Comparison of ENCODE assay signal across 9 mouse cellular contexts in the genomic region with DNA sequence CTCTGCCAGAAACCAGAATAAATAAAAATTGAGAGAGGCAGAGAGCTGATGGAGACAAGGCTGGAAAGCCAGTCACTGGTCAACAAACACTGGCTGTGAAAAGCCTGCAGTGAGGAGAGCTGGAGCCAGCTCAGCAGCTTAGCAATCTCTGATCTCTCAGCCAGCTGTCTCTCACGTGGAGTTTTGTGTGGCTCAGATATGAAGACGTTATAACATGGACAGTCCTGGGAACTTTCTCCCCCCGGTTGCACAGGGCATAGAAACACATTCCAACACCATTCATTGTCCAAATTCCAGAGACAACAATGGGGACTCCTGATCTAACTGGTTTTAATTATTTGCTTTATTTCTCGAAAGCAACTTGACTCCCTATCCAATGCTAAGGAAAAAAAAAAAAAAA. TPM values are rescaled to one million over a fixed set of nuclear protein-coding genes. Genes with fewer than 3 reads are reported as not detected.
DNase-seq lines count a peak whose midpoint lies in the region; ATAC-seq lines count a peak whose summit lies in the region.
"Had no signal": no experiment of that assay in that cellular context is flagged by ENCODE, and none has a peak within 500 bp of the region (broad histone marks: within the 10 kb centered on the region; RNA-seq: fewer than 3 reads in every experiment).

No protein-coding gene starts in this region.

- WGBS in kidney, embryonic 14.5 days = 16% methylated on average over 4 of the region's 4 CpGs
- WGBS in hindbrain, embryonic 13.5 days = under 1% methylated on average over 4 of the region's 4 CpGs

- 0 out of 2 replicates have a peak, but pooled peaks cover 5% of the 10 kb centered on the region for H3K4me1 ChIP-seq in kidney, embryonic 14.5 days (ENCODE audit: control insufficient read depth, insufficient read depth, low read length)
- H3K4me1 ChIP-seq in hindbrain, embryonic 13.5 days (replicated peaks) = peaks cover 24% of the 10 kb centered on the region

- no peaks in the 10 kb centered on the region for H3K9me3 ChIP-seq in kidney, embryonic 14.5 days (ENCODE audit: control insufficient read depth, low read length)
- no peaks in the 10 kb centered on the region for H3K9me3 ChIP-seq in hindbrain, embryonic 13.5 days

- no peak overlapping the region for H3K4me3 ChIP-seq in kidney, embryonic 14.5 days (ENCODE audit: low read length)
- peak overlapping the region; percentile 64 for H3K4me3 ChIP-seq in hindbrain, embryonic 13.5 days

- no peaks in the 10 kb centered on the region for H3K36me3 ChIP-seq in kidney, embryonic 14.5 days (ENCODE audit: control insufficient read depth, insufficient read depth, low read length)
- no peaks in the 10 kb centered on the region for H3K36me3 ChIP-seq in hindbrain, embryonic 13.5 days

- no peak for ATAC-seq in kidney, embryonic 14.5 days (ENCODE audit: low FRiP score, low TSS enrichment)
- ATAC-seq in hindbrain, embryonic 13.5 days (ENCODE audit: low FRiP score) = no peak
- ATAC-seq: liver, postnatal 0 days had no signal

- H3K27me3 ChIP-seq in kidney, embryonic 14.5 days (ENCODE audit: control insufficient read depth, insufficient read depth, low read length) = 0 out of 2 replicates have a peak, but pooled peaks cover 4% of the 10 kb centered on the region
- H3K27me3 ChIP-seq in hindbrain, embryonic 13.5 days = 0 out of 2 replicates have a peak, but pooled peaks cover 3% of the 10 kb centered on the region

- no peak overlapping the region for H3K27ac ChIP-seq in kidney, embryonic 14.5 days (ENCODE audit: low read depth, low read length)
- H3K27ac ChIP-seq in hindbrain, embryonic 13.5 days = peak overlapping the region; percentile 94

- no peak for DNase-seq in kidney, postnatal 25 days
- DNase-seq in embryo, embryonic 9.5 days (ENCODE audit: extremely low spot score) = peak; percentile 32
- peak; percentile 37 for DNase-seq in neural tube, embryonic 10.5 days (ENCODE audit: extremely low spot score, low spot score)
- DNase-seq in layer of hippocampus, postnatal 14 days (ENCODE audit: low spot score in 2 of 2) = no peak
- no peak for DNase-seq in right cerebral cortex, adult 2 months (ENCODE audit: low spot score in 2 of 2)
- no peak for DNase-seq in urinary bladder, postnatal 14 days (ENCODE audit: low spot score)
- DNase-seq: liver, postnatal 0 days had no signal

- no peak overlapping the region for H3K9ac ChIP-seq in kidney, embryonic 14.5 days (ENCODE audit: low read depth, low read length)
- H3K9ac ChIP-seq in hindbrain, embryonic 13.5 days = peak overlapping the region; percentile 63
- H3K9ac ChIP-seq: liver, postnatal 0 days had no signal

- H3K4me2 ChIP-seq in kidney, embryonic 14.5 days (replicated peaks; ENCODE audit: low read depth, low read length) = peak overlapping the region; percentile 95; the same call in 1 of the 2 replicates
- peak overlapping the region; percentile 75 for H3K4me2 ChIP-seq in hindbrain, embryonic 13.5 days

RNA-seq across cellular contexts. Expression of a gene that starts 2.2 kb away (rescaled TPM):
- polyA plus RNA-seq in kidney, embryonic 14.5 days (2014; fragmentation: Nextera tagmentation; extraction: Ambion mirVana) = 4.7 and 6.6 TPM in 2 replicates
- polyA plus RNA-seq in hindbrain, embryonic 13.5 days (2015; fragmentation: Nextera tagmentation; extraction: Ambion mirVana) = 12.8 and 13.7 TPM in 2 replicates
- 10 to 100 TPM; 34.6 to 38.5 TPM for total RNA-seq in layer of hippocampus, postnatal 14 days (2021)

Comparison
In these comparisons a context has a peak if more than half of its experiments do, and no peak if none do; other contexts are left out.
1. DNase-seq: peak in embryo, embryonic 9.5 days (single experiment) and neural tube, embryonic 10.5 days (single experiment); none in kidney, postnatal 25 days (0 of 2), layer of hippocampus, postnatal 14 days (0 of 2), right cerebral cortex, adult 2 months (0 of 2) and urinary bladder, postnatal 14 days (single experiment).